In genomic region chr1:63181019-63181418, GRCm38 (mm10) we compare ENCODE assay signal across 8 mouse cellular contexts. TPM values are rescaled to one million over a fixed set of nuclear protein-coding genes. Genes with fewer than 3 reads are reported as not detected.
DNase-seq lines count a peak whose midpoint lies in the region; ATAC-seq and TF ChIP-seq lines count a peak whose summit lies in the region.

No protein-coding gene starts in this region.

- H3K36me3 ChIP-seq in ES-E14 (ENCODE audit: control insufficient read depth, insufficient read depth, low read length, poor library complexity, severe bottlenecking), result peaks cover 25% of the 10 kb centered on the region
- peaks cover 20% of the 10 kb centered on the region for H3K36me3 ChIP-seq in forebrain, embryonic 15.5 days

- H3K4me3 ChIP-seq in ES-E14 (ENCODE audit: insufficient read depth in 1 of 2, low read depth in 1 of 2, low read length in 2 of 2, poor library complexity in 1 of 2, severe bottlenecking in 1 of 2), result no peak overlapping the region
- no peak overlapping the region for H3K4me3 ChIP-seq in forebrain, embryonic 15.5 days

- no peak overlapping the region for H3K4me2 ChIP-seq in forebrain, embryonic 15.5 days (replicated peaks)

- intact Hi-C loops in heart, postnatal 36 days (cut with DNase I), result loop anchor here (5.0 to 10.0 kb wide), 3 partner anchors 56 to 204 kb away; no protein-coding TSS in a partner anchor

- no peak overlapping the region for H3K9ac ChIP-seq in ES-E14 (ENCODE audit: insufficient read depth, low read depth, low read length, poor library complexity, severe bottlenecking)
- no peak overlapping the region for H3K9ac ChIP-seq in forebrain, embryonic 15.5 days (replicated peaks)

- ATAC-seq in forebrain, embryonic 15.5 days (replicated peaks), result peak; percentile 86
- ATAC-seq in neutrophil, adult 5-6 weeks (ENCODE audit: extremely low read depth, insufficient number of reproducible peaks, low FRiP score, poor library complexity, severe bottlenecking), result peak; percentile 87

- DNase-seq in ES-E14 (ENCODE audit: low read depth, low spot score), result peak; percentile 98
- DNase-seq in cerebellum, adult 11-12 months, result peak; percentile 84
- peak; percentile 88 to 93 for DNase-seq in heart, postnatal 36 days
- peak; percentile 79 to 97 for DNase-seq in layer of hippocampus, adult 18-20 months (ENCODE audit: low spot score in 2 of 2)
- DNase-seq in lung, adult 18-20 months, result peak; percentile 91 to 94
- peak; percentile 80 for DNase-seq in testis, postnatal 14 days (ENCODE audit: low spot score)

- H3K4me1 ChIP-seq in ES-E14 (ENCODE audit: control insufficient read depth in 2 of 2, insufficient read depth in 2 of 2, low read length in 2 of 2, poor library complexity in 1 of 2), result no peaks in the 10 kb centered on the region
- H3K4me1 ChIP-seq in forebrain, embryonic 15.5 days, result peaks cover 19% of the 10 kb centered on the region

- H3K27ac ChIP-seq in ES-E14 (ENCODE audit: insufficient read depth, low read depth, low read length, poor library complexity, severe bottlenecking), result no peak overlapping the region
- H3K27ac ChIP-seq in forebrain, embryonic 15.5 days (replicated peaks), result peak overlapping the region; percentile 51

- no peaks in the 10 kb centered on the region for H3K27me3 ChIP-seq in forebrain, embryonic 15.5 days

- WGBS in forebrain, embryonic 15.5 days, result 2% methylated on average over 3 of the region's 3 CpGs

- in situ Hi-C loops in ES-E14 (cut with MboI; ENCODE audit: low sequenced_read_pairs in 2 of 2, unreplicated experiment in 2 of 2), result no loop called here

- no peaks in the 10 kb centered on the region for H3K9me3 ChIP-seq in ES-E14 (ENCODE audit: control insufficient read depth, insufficient read depth, low read depth, low read length)
- H3K9me3 ChIP-seq in forebrain, embryonic 15.5 days, result no peaks in the 10 kb centered on the region

TF ChIP-seq in ES-E14, 5 proteins besides CTCF, POLR2A, EP300 and RAD21:
- TF ChIP-seq MAFK (IDR thresholded peaks at IDR 0.05; ENCODE audit: insufficient read depth, low read depth, low read length) (no peak), HCFC1 (IDR thresholded peaks at IDR 0.05; ENCODE audit: borderline replicate concordance, insufficient read depth, low read length) (no peak), ZC3H11A (IDR thresholded peaks at IDR 0.05; ENCODE audit: borderline replicate concordance, low read depth, low read length) (peak; percentile 31; the same call in 1 of the 2 replicates), CHD2 (IDR thresholded peaks at IDR 0.05; ENCODE audit: low read depth, low read length) (no peak), ZNF384 (IDR thresholded peaks at IDR 0.05; ENCODE audit: low read depth, low read length) (peak; percentile 85)

RNA-seq across cellular contexts. Expression of gene Ndufs1, which starts 4.4 kb away (rescaled TPM):
- 84.2 and 101 TPM in 2 replicates for total RNA-seq in ES-E14 (2012; rRNA removed)
- 116 and 118 TPM in 2 replicates for polyA plus RNA-seq in forebrain, embryonic 15.5 days (2015; fragmentation: Nextera tagmentation; extraction: Ambion mirVana)
- total RNA-seq in heart, postnatal 36 days (2021), result 100 to 1,000 TPM; 846 to 857 TPM
- total RNA-seq in layer of hippocampus, adult 18-20 months (2021), result 100 to 1,000 TPM; 149 to 154 TPM
- 95.6 and 101 TPM in 2 replicates for total RNA-seq in neutrophil, adult 5-6 weeks (2017)

RNA-seq across cellular contexts. Expression of gene Eef1b2, which starts 4.4 kb away (rescaled TPM):
- total RNA-seq in ES-E14 (2012; rRNA removed), result 1,668 and 1,913 TPM in 2 replicates
- polyA plus RNA-seq in forebrain, embryonic 15.5 days (2015; fragmentation: Nextera tagmentation; extraction: Ambion mirVana), result 438 and 464 TPM in 2 replicates
- 100 to 1,000 TPM; 413 to 418 TPM for total RNA-seq in heart, postnatal 36 days (2021)
- 100 to 1,000 TPM; 348 to 359 TPM for total RNA-seq in layer of hippocampus, adult 18-20 months (2021)
- total RNA-seq in neutrophil, adult 5-6 weeks (2017), result 961 and 999 TPM in 2 replicates

RNA-seq across cellular contexts. Expression of gene Gpr1, which starts 33.3 kb away (rescaled TPM):
- total RNA-seq in ES-E14 (2012; rRNA removed), result 1.3 and 2.2 TPM in 2 replicates
- polyA plus RNA-seq in forebrain, embryonic 15.5 days (2015; fragmentation: Nextera tagmentation; extraction: Ambion mirVana), result 0.33 and 0.34 TPM in 2 replicates
- total RNA-seq in heart, postnatal 36 days (2021), result under 1 TPM; 0.44 to 0.49 TPM
- under 1 TPM; 0.47 to 0.48 TPM for total RNA-seq in layer of hippocampus, adult 18-20 months (2021)
- total RNA-seq in neutrophil, adult 5-6 weeks (2017), result not detected in 2 replicates
